Mouse (Mus musculus) liver, embryonic 13.5 days (tissue): ENCODE results near the gene Hscb. TPM values are rescaled to one million over a fixed set of nuclear protein-coding genes. Genes with fewer than 3 reads are reported as not detected.

Experiments
- ATAC-seq: fragments of 200-750 bp; cut with Nextera tagmentation; 2 replicates; pipeline ENCODE4 v1.8.0; 2017; ENCODE audit warnings: low read depth, mild to moderate bottlenecking, moderate number of reproducible peaks, moderate library complexity
- DNase-seq: peaks from one replicate; pipeline ENCODE4 v3.0.0; 2022
- H3K27ac ChIP-seq: fragments of 300-500 bp; sonication (generic); 2 replicates; pipeline ENCODE4 v1.5.1; 2015; ENCODE audit warnings: moderate library complexity, mild to moderate bottlenecking, inconsistent platforms
- H3K27me3 ChIP-seq: fragments of 300-500 bp; sonication (generic); 2 replicates; pipeline ENCODE4 v1.6.1; 2015; ENCODE audit warnings: mild to moderate bottlenecking, inconsistent platforms
- H3K36me3 ChIP-seq: fragments of 300-500 bp; sonication (generic); 2 replicates; pipeline ENCODE4 v1.6.1; 2015; ENCODE audit warnings: mild to moderate bottlenecking, inconsistent platforms
- H3K4me1 ChIP-seq: fragments of 300-500 bp; sonication (generic); replicated peaks from 2 replicates; pipeline ENCODE4 v1.6.1; 2015; ENCODE audit warnings: inconsistent platforms
- H3K4me2 ChIP-seq: fragments of 300-500 bp; sonication (generic); 2 replicates; pipeline ENCODE4 v1.6.1; 2015; ENCODE audit warnings: inconsistent platforms, mild to moderate bottlenecking, moderate library complexity
- H3K4me3 ChIP-seq: fragments of 300-500 bp; sonication (generic); replicated peaks from 2 replicates; pipeline ENCODE4 v1.5.1; 2015; ENCODE audit warnings: mild to moderate bottlenecking, inconsistent platforms
- H3K9ac ChIP-seq: fragments of 300-500 bp; sonication (generic); 2 replicates; pipeline ENCODE4 v1.6.1; 2015; ENCODE audit warnings: mild to moderate bottlenecking, inconsistent platforms
- H3K9me3 ChIP-seq: fragments of 300-500 bp; sonication (generic); replicated peaks from 2 replicates; pipeline ENCODE4 v1.6.1; 2016; ENCODE audit warnings: inconsistent platforms
- WGBS: fragments of 180-500 bp; shearing (Covaris S2); methylation state at CpG from one replicate; pipeline ENCODE4 v1.1.7; 2015; ENCODE audit not compliant: insufficient replicate concordance; 5-methylcytosine and 5-hydroxymethylcytosine counted together
- polyA plus RNA-seq: library from polyadenylated mRNA; unstranded; fragments of >200 nt; fragmentation: Nextera tagmentation; extraction: Ambion mirVana; gene quantifications from 2 replicates; pipeline ENCODE4 v1.2.1, GENCODE M21; 2015

The Hscb gene
- polyA plus RNA-seq, 1 experiment from 2014 or later, result 62.4 TPM

DNA sequence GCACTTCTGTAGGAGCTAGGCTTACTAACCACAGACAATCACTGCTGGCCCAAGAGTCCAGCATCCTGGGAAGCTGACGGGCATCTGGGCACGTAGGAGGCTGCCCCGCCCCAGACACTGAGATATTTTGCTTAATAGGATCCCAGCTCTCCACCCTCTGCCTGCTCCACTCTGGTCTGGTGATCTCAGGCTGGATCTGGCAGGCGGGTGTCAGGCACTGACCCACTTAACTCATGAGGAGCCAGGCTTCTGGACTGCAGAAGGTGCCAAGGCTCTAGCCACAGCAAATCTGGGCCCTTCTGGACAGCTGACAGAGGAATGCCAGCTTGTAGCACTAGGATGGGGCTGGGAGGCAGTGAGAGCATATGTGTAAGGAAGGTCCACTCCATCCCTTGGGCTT lies 37.4 kb downstream of the Hscb start:
- Histone ChIP-seq H3K27me3 (no peaks in the 10 kb centered on the region), H3K4me2 (no peak overlapping the region), H3K36me3 (peaks cover 67% of the 10 kb centered on the region), H3K9me3 (no peaks in the 10 kb centered on the region), H3K27ac (no peak overlapping the region), H3K9ac (no peak overlapping the region), H3K4me1 (peaks cover 88% of the 10 kb centered on the region), H3K4me3 (no peak overlapping the region)
- WGBS, result 73% methylated on average over 4 of the region's 4 CpGs
- ATAC-seq (no peak), DNase-seq (no peak)

DNA sequence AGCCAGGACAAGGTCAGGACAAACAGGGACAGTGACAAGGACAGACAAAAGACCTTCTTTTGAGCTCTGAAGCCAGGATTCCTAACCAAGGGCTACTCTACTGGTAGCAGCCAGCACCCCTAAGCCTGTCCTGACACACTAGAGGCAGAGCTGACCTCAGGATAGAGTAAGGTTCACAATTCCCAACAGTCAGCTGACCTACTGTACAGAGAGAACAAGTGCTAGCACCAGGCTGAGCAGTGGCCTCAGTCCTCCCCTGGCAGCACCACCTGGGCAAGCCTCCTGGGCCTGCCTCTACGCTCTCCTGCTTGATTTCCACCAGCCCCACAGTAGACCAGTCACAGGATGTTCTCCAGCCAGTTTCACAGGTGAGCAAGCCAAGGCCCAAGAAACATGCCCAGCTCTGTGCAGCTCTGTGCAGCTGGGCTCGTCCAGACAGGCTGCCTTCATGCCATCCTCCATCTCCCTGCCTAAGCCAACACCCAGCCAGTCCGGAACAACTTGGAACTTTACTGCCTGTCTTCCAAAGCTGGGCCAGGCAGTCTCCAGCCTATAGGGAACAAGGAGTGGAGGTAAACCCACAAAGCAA lies 38.4 kb downstream of the Hscb start:
- ATAC-seq, result peak; percentile 16; the same call in 1 of the 2 replicates
- H3K36me3 ChIP-seq, result peaks cover 67% of the 10 kb centered on the region

GRCm38 (mm10) chr5:110797696-110798095 lies 41.9 kb downstream of the Hscb start:
- Histone ChIP-seq H3K4me1 (peaks cover 44% of the 10 kb centered on the region), H3K9me3 (no peaks in the 10 kb centered on the region), H3K9ac (no peak overlapping the region), H3K4me3 (no peak overlapping the region), H3K36me3 (peaks cover 84% of the 10 kb centered on the region), H3K27ac (peak overlapping the region; percentile 62), H3K4me2 (no peak overlapping the region), H3K27me3 (no peaks in the 10 kb centered on the region)
- ATAC-seq (peak; percentile 64), DNase-seq (no peak)
- WGBS, result 78% methylated on average over 4 of the region's 4 CpGs

More for the DNA sequence above, 38.4 kb downstream of the Hscb start:
- 77% methylated on average over 3 of the region's 3 CpGs for WGBS
- no peak overlapping the region for H3K4me3 ChIP-seq
- no peak for DNase-seq
- H3K27ac ChIP-seq, result no peak overlapping the region
- peaks cover 78% of the 10 kb centered on the region for H3K4me1 ChIP-seq
- 0 out of 2 replicates have a peak overlapping the region, but pooled peaks have one; percentile 10 for H3K9ac ChIP-seq
- H3K27me3 ChIP-seq, result no peaks in the 10 kb centered on the region
- H3K9me3 ChIP-seq, result no peaks in the 10 kb centered on the region
- H3K4me2 ChIP-seq, result no peak overlapping the region

DNA sequence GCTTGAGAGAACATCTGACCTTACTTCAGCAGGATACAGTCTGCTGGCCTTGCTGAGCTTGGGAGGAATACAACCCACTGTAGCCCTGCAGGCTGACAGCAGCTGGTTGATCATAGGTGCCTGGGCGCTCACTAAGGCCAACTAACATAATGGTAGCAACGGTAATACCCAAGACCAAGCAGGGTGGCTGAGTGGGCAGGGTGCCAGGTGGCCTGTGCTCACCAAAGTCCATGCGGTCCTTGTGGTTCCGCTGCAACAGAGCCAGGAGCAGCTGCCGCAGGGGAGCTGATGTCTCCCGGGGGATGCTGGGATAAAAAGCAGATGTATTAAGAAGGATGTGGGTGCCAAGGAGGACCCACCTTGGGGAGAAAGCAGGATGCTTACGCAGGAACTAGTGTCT lies 45.2 kb downstream of the Hscb start:
- no peak overlapping the region for H3K4me2 ChIP-seq
- H3K4me1 ChIP-seq, result peaks cover 11% of the 10 kb centered on the region; the same call in 1 of the 2 replicates
- no peaks in the 10 kb centered on the region for H3K9me3 ChIP-seq
- WGBS, result 90% methylated on average over 7 of the region's 7 CpGs
- H3K9ac ChIP-seq, result no peak overlapping the region
- no peaks in the 10 kb centered on the region for H3K27me3 ChIP-seq
- ATAC-seq (no peak), DNase-seq (no peak)
- no peak overlapping the region for H3K27ac ChIP-seq
- no peak overlapping the region for H3K4me3 ChIP-seq
- peaks cover 95% of the 10 kb centered on the region for H3K36me3 ChIP-seq

DNA sequence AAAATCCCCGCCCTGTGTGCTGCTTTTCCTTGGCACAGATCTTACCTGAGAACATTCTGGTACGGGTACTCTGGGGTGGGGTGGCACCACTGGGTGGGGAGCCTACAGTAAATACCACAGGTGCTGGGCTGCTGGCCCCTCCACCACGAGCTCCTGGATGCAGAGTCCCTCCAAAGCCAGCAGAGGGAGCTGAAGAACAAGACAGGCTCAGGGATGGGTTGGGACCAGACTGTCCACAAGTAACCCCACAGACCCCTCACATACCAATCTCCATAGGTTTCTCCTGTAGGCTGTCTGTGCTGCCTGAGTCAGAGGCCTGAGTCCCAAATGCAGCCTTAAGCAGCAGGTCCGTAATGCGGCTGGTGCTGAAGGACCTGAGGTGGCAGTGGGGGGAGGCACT lies 50.9 kb downstream of the Hscb start:
- H3K4me2 ChIP-seq, result no peak overlapping the region
- H3K9me3 ChIP-seq, result no peaks in the 10 kb centered on the region
- no peak overlapping the region for H3K27ac ChIP-seq
- H3K9ac ChIP-seq, result no peak overlapping the region
- WGBS, result 59% methylated on average over 5 of the region's 5 CpGs
- H3K27me3 ChIP-seq, result no peaks in the 10 kb centered on the region
- peaks cover 24% of the 10 kb centered on the region for H3K4me1 ChIP-seq
- no peak overlapping the region for H3K4me3 ChIP-seq
- H3K36me3 ChIP-seq, result peaks cover 93% of the 10 kb centered on the region
- ATAC-seq (peak; percentile 11; the same call in 1 of the 2 replicates), DNase-seq (peak; percentile 39)

DNA sequence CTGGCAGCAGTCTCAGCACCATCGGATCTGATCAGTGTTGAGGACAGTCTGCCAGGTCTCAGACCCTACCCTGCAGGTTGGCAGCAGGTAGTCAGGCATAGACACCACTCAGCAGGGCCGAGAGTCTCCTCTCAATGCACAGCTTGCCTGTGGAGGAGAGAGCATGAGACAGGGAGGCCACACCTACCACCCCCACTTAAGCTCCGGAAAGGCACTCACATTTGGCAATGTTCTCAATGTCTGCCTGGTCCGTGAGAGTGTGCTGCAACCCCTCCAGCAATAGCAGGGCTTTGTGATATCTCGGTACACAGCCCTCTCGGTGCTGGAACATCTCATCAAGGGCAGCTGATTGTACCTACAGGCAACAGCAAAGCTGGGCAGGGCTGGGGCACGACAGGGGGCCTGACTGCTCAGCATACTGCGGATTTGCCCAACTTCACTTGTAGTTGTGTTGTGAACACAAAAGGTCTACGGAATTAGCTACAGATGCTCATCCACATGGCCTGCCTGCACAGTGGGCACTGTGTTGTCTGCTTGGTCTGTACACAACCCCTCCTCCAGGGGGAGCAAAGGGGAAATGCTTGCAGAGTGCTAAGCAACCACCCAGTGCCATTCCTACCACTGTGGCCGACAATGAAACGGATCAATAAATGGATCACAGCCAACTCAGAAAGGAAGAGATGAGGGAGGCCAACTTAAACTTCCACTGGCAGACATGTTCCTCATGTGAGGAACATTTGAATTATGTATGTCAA lies 53.3 kb downstream of the Hscb start:
- Histone ChIP-seq H3K27me3 (no peaks in the 10 kb centered on the region), H3K9ac (no peak overlapping the region), H3K4me2 (no peak overlapping the region), H3K4me3 (no peak overlapping the region), H3K4me1 (peaks cover 45% of the 10 kb centered on the region), H3K27ac (0 out of 2 replicates have a peak overlapping the region, but pooled peaks have one; percentile 29), H3K36me3 (peaks cover 68% of the 10 kb centered on the region), H3K9me3 (no peaks in the 10 kb centered on the region)
- DNase-seq (no peak), ATAC-seq (no peak)
- 72% methylated on average over 11 of the region's 11 CpGs for WGBS

DNA sequence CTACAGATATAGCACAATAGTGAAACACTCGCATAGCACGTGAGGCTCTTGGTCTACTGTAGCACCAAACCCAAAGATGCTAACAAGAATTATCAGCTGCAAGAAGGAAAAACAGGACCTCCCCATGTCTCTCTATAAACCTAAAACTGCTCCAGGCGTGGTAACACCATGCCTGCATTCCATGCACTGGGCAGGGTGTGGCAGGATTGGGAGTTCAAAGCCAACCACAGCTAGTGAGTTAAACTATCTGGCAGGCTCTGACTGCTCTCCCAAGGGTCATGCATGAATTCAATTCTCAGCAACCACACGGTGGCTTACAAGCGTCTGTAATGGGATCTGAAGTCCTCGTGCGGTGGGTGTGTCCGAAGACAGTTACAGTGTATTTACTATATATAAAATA lies 56.4 kb downstream of the Hscb start:
- no peak for ATAC-seq
- H3K4me1 ChIP-seq, result peaks cover 69% of the 10 kb centered on the region
- H3K27ac ChIP-seq, result 0 out of 2 replicates have a peak overlapping the region, but pooled peaks have one; percentile 87
- H3K36me3 ChIP-seq, result peaks cover 43% of the 10 kb centered on the region
- WGBS, result 66% methylated on average over 8 of the region's 8 CpGs
- no peak overlapping the region for H3K4me3 ChIP-seq
- no peak overlapping the region for H3K9ac ChIP-seq
- H3K4me2 ChIP-seq, result no peak overlapping the region
- H3K9me3 ChIP-seq, result no peaks in the 10 kb centered on the region
- no peaks in the 10 kb centered on the region for H3K27me3 ChIP-seq
- no peak for DNase-seq

DNA sequence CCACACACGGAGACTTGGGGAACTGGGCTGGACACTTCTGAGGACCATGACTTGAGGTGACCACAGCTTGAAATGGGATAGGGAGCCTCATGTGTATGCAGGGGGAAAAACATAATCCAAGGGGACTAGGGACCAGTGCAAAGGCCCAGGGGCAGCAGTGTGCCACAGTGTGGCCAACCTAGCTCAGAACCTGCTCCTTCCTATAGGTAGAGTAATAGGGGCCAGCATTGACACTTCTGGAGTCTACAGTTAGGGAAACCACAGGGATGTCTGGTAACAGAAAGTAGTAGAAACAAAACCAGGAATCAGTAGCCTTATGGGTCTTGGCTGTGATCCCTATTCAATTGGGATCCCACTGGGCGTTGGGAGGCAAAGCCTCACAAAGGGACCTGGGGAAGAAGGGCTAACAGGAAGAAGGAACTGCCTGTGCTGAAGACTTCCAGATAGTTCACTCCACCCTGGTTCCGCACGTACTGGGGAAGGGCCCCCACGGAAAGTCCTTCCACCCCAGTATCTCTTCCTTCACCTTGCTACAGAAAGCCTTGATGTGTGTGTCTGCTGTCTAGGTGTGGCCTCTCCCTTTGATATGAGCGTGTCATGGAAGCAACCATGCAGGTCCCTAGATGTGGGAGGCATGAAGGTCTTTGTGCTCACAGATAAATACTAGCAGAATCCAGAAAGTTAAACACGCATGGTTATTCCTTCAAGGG lies 57.9 kb downstream of the Hscb start:
- 0 out of 2 replicates have a peak overlapping the region, but pooled peaks have one; percentile 7 for H3K4me3 ChIP-seq
- 38% methylated on average over 7 of the region's 7 CpGs for WGBS
- H3K27ac ChIP-seq, result peak overlapping the region; percentile 87
- H3K36me3 ChIP-seq, result peaks cover 43% of the 10 kb centered on the region
- H3K4me1 ChIP-seq, result peaks cover 68% of the 10 kb centered on the region
- peak overlapping the region; percentile 100 for H3K4me2 ChIP-seq
- H3K27me3 ChIP-seq, result no peaks in the 10 kb centered on the region
- peak; percentile 80 for ATAC-seq
- peak overlapping the region; percentile 92 for H3K9ac ChIP-seq
- DNase-seq, result peak; percentile 55
- no peaks in the 10 kb centered on the region for H3K9me3 ChIP-seq

DNA sequence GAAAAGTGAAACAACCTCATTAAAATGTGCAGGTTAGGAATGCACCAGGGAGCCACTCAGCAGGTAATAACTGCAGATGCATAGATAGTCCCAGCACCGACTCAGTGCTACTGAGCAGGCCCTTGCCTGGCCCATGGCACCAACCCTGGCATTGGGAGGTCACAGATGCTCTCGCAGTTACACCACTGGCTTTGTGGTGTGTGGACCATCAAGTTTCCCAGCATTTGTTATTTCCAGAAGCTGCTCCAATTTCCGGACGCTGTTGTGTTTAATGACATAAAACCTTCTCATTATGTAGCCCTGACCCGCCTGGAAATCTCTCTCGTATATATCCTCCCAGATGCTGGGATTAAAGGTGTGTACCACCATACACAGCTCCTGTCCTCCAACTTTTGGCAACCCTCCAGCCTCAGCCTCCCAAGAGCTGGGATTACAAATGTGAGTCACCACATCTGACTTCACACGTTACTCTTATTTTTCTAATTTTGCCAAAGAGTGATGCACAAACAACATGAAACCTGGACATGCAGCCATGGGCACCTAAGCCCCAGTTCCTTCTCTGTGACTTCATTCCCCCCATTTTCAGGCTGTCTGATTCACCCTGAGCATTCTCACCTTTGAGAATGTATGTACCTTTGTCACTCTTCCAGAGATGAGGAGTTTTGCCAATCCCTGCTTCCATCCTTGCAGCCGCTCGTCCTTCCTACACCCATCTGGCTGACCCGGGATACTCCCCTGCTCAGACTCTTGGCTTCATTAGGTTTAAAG lies 58.6 kb downstream of the Hscb start:
- Histone ChIP-seq H3K27me3 (no peaks in the 10 kb centered on the region), H3K4me2 (peak overlapping the region; percentile 100), H3K36me3 (peaks cover 43% of the 10 kb centered on the region), H3K4me1 (peaks cover 70% of the 10 kb centered on the region), H3K9ac (peak overlapping the region; percentile 92), H3K27ac (peak overlapping the region; percentile 87), H3K4me3 (peak overlapping the region; percentile 84), H3K9me3 (no peaks in the 10 kb centered on the region)
- no peak for DNase-seq
- ATAC-seq, result peak; percentile 35
- WGBS, result 60% methylated on average over 10 of the region's 10 CpGs

- ATAC-seq (peak; percentile 78), DNase-seq (peak; percentile 84)
- H3K27me3 ChIP-seq, result no peaks in the 10 kb centered on the region
- H3K36me3 ChIP-seq, result peaks cover 44% of the 10 kb centered on the region
- peak within 1 kb of the TSS; percentile 100 for H3K4me2 ChIP-seq
- H3K9me3 ChIP-seq, result no peaks in the 10 kb centered on the region
- H3K4me3 ChIP-seq, result peak within 1 kb of the TSS; percentile 84
- WGBS, result under 1% methylated on average over 57 of the region's 57 CpGs
- H3K27ac ChIP-seq, result peak within 1 kb of the TSS; percentile 87
- peaks cover 74% of the 10 kb centered on the region for H3K4me1 ChIP-seq
- H3K9ac ChIP-seq, result peak within 1 kb of the TSS; percentile 92
These were observed 59.4 kb downstream of the Hscb start, which contains the start of gene Pus1 for GRCm38 (mm10) chr5:110779998-110780760. Gene Pus1, minus strand, starts transcription at chr5:110780659.
